Mouse (Mus musculus): ENCODE data around the gene Cmtm6. TPM values are rescaled to one million over a fixed set of nuclear protein-coding genes. Genes with fewer than 3 reads are reported as not detected.

Cmtm6 gene
- polyA plus RNA-seq, 1 experiment from 2014 or later, result 26.0 TPM

GRCm38 (mm10) chr9:114780746-114781525, 50.0 kb downstream of the Cmtm6 start:
- H3K9me3 ChIP-seq (ENCODE audit: control insufficient read depth, low read length), result no peaks in the 10 kb centered on the region
- H3K9ac ChIP-seq (ENCODE audit: low read length), result peak overlapping the region; percentile 80
- peak; percentile 95 for DNase-seq (ENCODE audit: low spot score, missing footprints)
- no peaks in the 10 kb centered on the region for H3K36me3 ChIP-seq (ENCODE audit: control insufficient read depth, insufficient read depth, low read length)
- under 1% methylated on average over 38 of the region's 38 CpGs for WGBS
- H3K27ac ChIP-seq (ENCODE audit: low read depth, low read length), result peak overlapping the region; percentile 35; the same call in 1 of the 2 replicates
- peak; percentile 56 for ATAC-seq (ENCODE audit: low FRiP score)
- no peaks in the 10 kb centered on the region for H3K27me3 ChIP-seq (ENCODE audit: control insufficient read depth, insufficient read depth, low read length)
- peak overlapping the region; percentile 95 for H3K4me2 ChIP-seq
- peaks cover 29% of the 10 kb centered on the region for H3K4me1 ChIP-seq (ENCODE audit: control insufficient read depth, insufficient read depth, low read length)
- H3K4me3 ChIP-seq (ENCODE audit: low read depth, low read length), result peak overlapping the region; percentile 50

DNA sequence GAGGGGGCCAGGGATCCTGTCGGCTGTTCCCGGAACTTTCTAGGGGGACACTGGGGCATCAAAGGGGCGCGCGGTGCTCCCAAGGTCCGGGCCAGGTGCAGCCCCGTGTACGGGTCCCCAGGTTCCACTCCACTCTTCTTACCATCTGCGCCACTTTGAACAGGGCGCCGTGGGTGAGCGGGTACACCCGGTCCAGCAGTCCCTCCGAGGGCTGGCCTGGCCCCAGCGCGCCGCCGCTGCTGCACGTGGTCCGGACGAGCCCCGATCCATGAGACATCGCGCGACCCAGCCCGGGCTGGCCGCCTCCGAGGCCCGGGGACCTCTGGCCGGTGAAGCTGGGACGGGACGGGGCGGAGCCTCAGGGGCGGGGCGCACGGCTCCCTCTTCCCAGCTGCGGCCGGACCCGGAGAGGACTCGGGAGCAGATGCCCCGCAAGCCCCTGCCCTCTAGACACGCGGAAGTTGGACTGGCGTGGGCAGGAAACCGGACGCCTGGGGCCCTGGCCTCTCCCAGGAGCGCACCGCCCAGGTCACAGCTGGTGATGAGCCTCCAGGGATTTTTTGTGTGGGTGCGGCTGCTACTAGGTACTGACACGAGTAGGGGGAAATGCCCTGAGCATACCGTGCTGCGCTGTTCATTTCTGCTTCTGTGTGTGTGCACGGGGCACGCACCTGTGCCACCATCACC, 50.8 kb downstream of the Cmtm6 start, which contains the start of gene Cmtm7:
Cmtm7 (minus strand) TSS at position 331 of the 687 bp plus-strand sequence.
- H3K4me3 ChIP-seq (ENCODE audit: low read depth, low read length), result peak within 1 kb of the TSS; percentile 50
- H3K9me3 ChIP-seq (ENCODE audit: control insufficient read depth, low read length), result no peaks in the 10 kb centered on the region
- no peaks in the 10 kb centered on the region for H3K27me3 ChIP-seq (ENCODE audit: control insufficient read depth, insufficient read depth, low read length)
- peak; percentile 87 for ATAC-seq (ENCODE audit: low FRiP score)
- H3K4me1 ChIP-seq (ENCODE audit: control insufficient read depth, insufficient read depth, low read length), result peaks cover 30% of the 10 kb centered on the region
- peak within 1 kb of the TSS; percentile 35; the same call in 1 of the 2 replicates for H3K27ac ChIP-seq (ENCODE audit: low read depth, low read length)
- peak within 1 kb of the TSS; percentile 95 for H3K4me2 ChIP-seq
- H3K36me3 ChIP-seq (ENCODE audit: control insufficient read depth, insufficient read depth, low read length), result no peaks in the 10 kb centered on the region
- DNase-seq (ENCODE audit: low spot score, missing footprints), result peak; percentile 96
- under 1% methylated on average over 52 of the region's 54 CpGs for WGBS
- peak within 1 kb of the TSS; percentile 80 for H3K9ac ChIP-seq (ENCODE audit: low read length)

GRCm38 (mm10) chr9:114785432-114786125, 54.7 kb downstream of the Cmtm6 start:
- H3K27ac ChIP-seq (ENCODE audit: low read depth, low read length), result no peak overlapping the region
- no peaks in the 10 kb centered on the region for H3K27me3 ChIP-seq (ENCODE audit: control insufficient read depth, insufficient read depth, low read length)
- no peak for ATAC-seq (ENCODE audit: low FRiP score)
- H3K9me3 ChIP-seq (ENCODE audit: control insufficient read depth, low read length), result no peaks in the 10 kb centered on the region
- H3K4me1 ChIP-seq (ENCODE audit: control insufficient read depth, insufficient read depth, low read length), result peaks cover 22% of the 10 kb centered on the region
- H3K4me3 ChIP-seq (ENCODE audit: low read depth, low read length), result no peak overlapping the region
- peak; percentile 91 for DNase-seq (ENCODE audit: low spot score, missing footprints)
- 0 out of 2 replicates have a peak overlapping the region, but pooled peaks have one; percentile 21 for H3K9ac ChIP-seq (ENCODE audit: low read length)
- peak overlapping the region; percentile 10; the same call in 1 of the 2 replicates for H3K4me2 ChIP-seq
- WGBS, result 9% methylated on average over 16 of the region's 16 CpGs
- H3K36me3 ChIP-seq (ENCODE audit: control insufficient read depth, insufficient read depth, low read length), result no peaks in the 10 kb centered on the region

DNA sequence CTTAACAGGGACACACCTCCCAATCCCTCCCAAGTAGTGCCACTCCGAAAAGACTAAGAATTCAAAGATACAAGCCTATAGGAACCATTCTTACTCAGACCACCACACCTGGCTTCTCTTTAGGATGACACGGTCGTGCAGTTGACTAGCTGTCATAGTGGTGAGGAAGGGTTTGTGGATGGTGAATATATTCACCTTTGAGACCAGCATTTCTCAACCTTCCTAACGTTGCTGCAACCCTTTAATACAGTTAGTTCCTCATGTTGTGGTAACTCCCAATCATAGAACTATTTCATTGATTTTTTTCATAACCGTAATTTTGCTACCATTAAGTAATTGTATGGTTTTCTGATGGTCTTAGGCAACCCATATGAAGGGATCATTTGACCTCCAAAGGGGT, 56.2 kb downstream of the Cmtm6 start:
- Histone ChIP-seq H3K36me3 (ENCODE audit: control insufficient read depth, insufficient read depth, low read length) (no peaks in the 10 kb centered on the region), H3K9me3 (ENCODE audit: control insufficient read depth, low read length) (no peaks in the 10 kb centered on the region), H3K4me2 (no peak overlapping the region), H3K4me1 (ENCODE audit: control insufficient read depth, insufficient read depth, low read length) (peaks cover 7% of the 10 kb centered on the region), H3K27ac (ENCODE audit: low read depth, low read length) (no peak overlapping the region), H3K4me3 (ENCODE audit: low read depth, low read length) (no peak overlapping the region), H3K9ac (ENCODE audit: low read length) (no peak overlapping the region), H3K27me3 (ENCODE audit: control insufficient read depth, insufficient read depth, low read length) (no peaks in the 10 kb centered on the region)
- no peak for ATAC-seq (ENCODE audit: low FRiP score)
- WGBS, result 95% methylated on average over 5 of the region's 5 CpGs
- DNase-seq (ENCODE audit: low spot score, missing footprints), result no peak

- Histone ChIP-seq H3K36me3 (ENCODE audit: control insufficient read depth, insufficient read depth, low read length) (no peaks in the 10 kb centered on the region), H3K9ac (ENCODE audit: low read length) (no peak overlapping the region), H3K9me3 (ENCODE audit: control insufficient read depth, low read length) (no peaks in the 10 kb centered on the region), H3K4me3 (ENCODE audit: low read depth, low read length) (no peak overlapping the region), H3K4me2 (no peak overlapping the region), H3K27ac (ENCODE audit: low read depth, low read length) (no peak overlapping the region), H3K4me1 (ENCODE audit: control insufficient read depth, insufficient read depth, low read length) (peaks cover 7% of the 10 kb centered on the region), H3K27me3 (ENCODE audit: control insufficient read depth, insufficient read depth, low read length) (no peaks in the 10 kb centered on the region)
- DNase-seq (ENCODE audit: low spot score, missing footprints), result no peak
- no peak for ATAC-seq (ENCODE audit: low FRiP score)
- 93% methylated on average over 7 of the region's 7 CpGs for WGBS
These were observed 56.8 kb downstream of the Cmtm6 start for GRCm38 (mm10) chr9:114787716-114788115.

- no peaks in the 10 kb centered on the region for H3K36me3 ChIP-seq (ENCODE audit: control insufficient read depth, insufficient read depth, low read length)
- no peak overlapping the region for H3K4me3 ChIP-seq (ENCODE audit: low read depth, low read length)
- H3K27ac ChIP-seq (ENCODE audit: low read depth, low read length), result no peak overlapping the region
- H3K27me3 ChIP-seq (ENCODE audit: control insufficient read depth, insufficient read depth, low read length), result no peaks in the 10 kb centered on the region
- ATAC-seq (ENCODE audit: low FRiP score), result no peak
- no peak overlapping the region for H3K9ac ChIP-seq (ENCODE audit: low read length)
- no peaks in the 10 kb centered on the region for H3K9me3 ChIP-seq (ENCODE audit: control insufficient read depth, low read length)
- no peak overlapping the region for H3K4me2 ChIP-seq
- WGBS, result 88% methylated on average over 8 of the region's 8 CpGs
- peaks cover 7% of the 10 kb centered on the region for H3K4me1 ChIP-seq (ENCODE audit: control insufficient read depth, insufficient read depth, low read length)
- DNase-seq (ENCODE audit: low spot score, missing footprints), result no peak
These were observed 57.8 kb downstream of the Cmtm6 start for GRCm38 (mm10) chr9:114788697-114789096.

GRCm38 (mm10) chr9:114789557-114789956, 58.6 kb downstream of the Cmtm6 start:
- no peak for DNase-seq (ENCODE audit: low spot score, missing footprints)
- Histone ChIP-seq H3K9me3 (ENCODE audit: control insufficient read depth, low read length) (no peaks in the 10 kb centered on the region), H3K4me2 (no peak overlapping the region), H3K36me3 (ENCODE audit: control insufficient read depth, insufficient read depth, low read length) (no peaks in the 10 kb centered on the region), H3K27ac (ENCODE audit: low read depth, low read length) (no peak overlapping the region), H3K9ac (ENCODE audit: low read length) (no peak overlapping the region), H3K4me3 (ENCODE audit: low read depth, low read length) (no peak overlapping the region), H3K27me3 (ENCODE audit: control insufficient read depth, insufficient read depth, low read length) (no peaks in the 10 kb centered on the region), H3K4me1 (ENCODE audit: control insufficient read depth, insufficient read depth, low read length) (peaks cover 7% of the 10 kb centered on the region)
- no peak for ATAC-seq (ENCODE audit: low FRiP score)
- WGBS, result 85% methylated on average over 7 of the region's 7 CpGs

DNA sequence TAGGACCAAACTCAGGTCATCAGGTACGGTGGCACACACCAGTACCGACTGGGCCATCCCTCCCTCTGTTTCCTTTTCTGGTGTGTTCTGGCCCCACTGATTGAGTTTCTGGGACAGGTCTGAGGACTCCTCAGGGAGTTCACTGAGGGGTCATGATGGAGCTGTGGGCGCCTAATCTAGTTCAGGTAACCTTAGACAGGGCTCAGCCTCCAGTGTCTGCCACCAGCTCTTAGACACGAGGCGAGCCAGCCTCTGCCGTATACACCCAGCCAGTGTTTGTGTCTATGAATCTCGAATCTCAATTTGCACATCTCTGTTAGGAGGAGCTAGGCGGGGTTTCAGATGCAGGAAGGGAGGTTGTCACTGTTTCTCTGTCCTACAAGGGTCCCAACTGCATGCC, 59.1 kb downstream of the Cmtm6 start:
- DNase-seq (ENCODE audit: low spot score, missing footprints) (no peak), ATAC-seq (ENCODE audit: low FRiP score) (no peak)
- Histone ChIP-seq H3K27ac (ENCODE audit: low read depth, low read length) (no peak overlapping the region), H3K4me2 (no peak overlapping the region), H3K9me3 (ENCODE audit: control insufficient read depth, low read length) (no peaks in the 10 kb centered on the region), H3K36me3 (ENCODE audit: control insufficient read depth, insufficient read depth, low read length) (no peaks in the 10 kb centered on the region), H3K4me1 (ENCODE audit: control insufficient read depth, insufficient read depth, low read length) (peaks cover 7% of the 10 kb centered on the region), H3K27me3 (ENCODE audit: control insufficient read depth, insufficient read depth, low read length) (no peaks in the 10 kb centered on the region), H3K4me3 (ENCODE audit: low read depth, low read length) (no peak overlapping the region), H3K9ac (ENCODE audit: low read length) (no peak overlapping the region)
- 89% methylated on average over 8 of the region's 8 CpGs for WGBS

Data from midbrain, embryonic 11.5 days (tissue).